Mouse (Mus musculus) heart, adult 11 months (tissue): ENCODE measurements around the gene Taf6l.
A peak's percentile ranks its signal among the peaks of the same experiment; 100 is the strongest.

Source experiments
- DNase-seq: peaks from one replicate; pipeline ENCODE4 v3.0.0; 2022

The Taf6l gene

GRCm38 (mm10) chr19:8786008-8786781 lies at the start of gene Taf6l:
Gene Taf6l (minus strand): TSS chr19:8786417.
- DNase-seq, result peak; percentile 100

GRCm38 (mm10) chr19:8832971-8833370 lies 46.8 kb upstream of the Taf6l start:
- DNase-seq, result no peak

- DNase-seq, result no peak
Observed at GRCm38 (mm10) chr19:8831262-8831661, 45.0 kb upstream of the Taf6l start.

GRCm38 (mm10) chr19:8830664-8831063 lies 44.4 kb upstream of the Taf6l start:
- no peak for DNase-seq

GRCm38 (mm10) chr19:8829660-8830059 lies 43.4 kb upstream of the Taf6l start, which contains the start of gene AC129217.1:
Gene AC129217.1 (plus strand): TSS chr19:8829773.
- no peak for DNase-seq

GRCm38 (mm10) chr19:8822696-8823095 lies 36.5 kb upstream of the Taf6l start:
- no peak for DNase-seq

- DNase-seq, result no peak
Observed at GRCm38 (mm10) chr19:8821146-8821545, 34.9 kb upstream of the Taf6l start.

- DNase-seq, result no peak
Observed at GRCm38 (mm10) chr19:8820424-8820956, 34.3 kb upstream of the Taf6l start.

- DNase-seq, result peak; percentile 100
Observed at GRCm38 (mm10) chr19:8819596-8820423, 33.6 kb upstream of the Taf6l start, which contains the start of gene Hnrnpul2. Gene Hnrnpul2 (plus strand): TSS chr19:8820010.

- peak; percentile 100 for DNase-seq
Observed at GRCm38 (mm10) chr19:8818801-8819595, 32.8 kb upstream of the Taf6l start, which contains the start of gene Ttc9c. Gene Ttc9c (minus strand): TSS chr19:8819333.

- DNase-seq, result peak; percentile 91
Observed at GRCm38 (mm10) chr19:8818301-8818798, 32.1 kb upstream of the Taf6l start.

GRCm38 (mm10) chr19:8817001-8817400 lies 30.8 kb upstream of the Taf6l start:
- DNase-seq, result no peak

GRCm38 (mm10) chr19:8815812-8816211 lies 29.6 kb upstream of the Taf6l start:
- no peak for DNase-seq

- no peak for DNase-seq
Observed at GRCm38 (mm10) chr19:8806810-8807209, 20.6 kb upstream of the Taf6l start.

- peak; percentile 91 for DNase-seq
Observed at GRCm38 (mm10) chr19:8803879-8804660, 17.9 kb upstream of the Taf6l start.

GRCm38 (mm10) chr19:8803204-8803780 lies 17.1 kb upstream of the Taf6l start:
- DNase-seq, result peak; percentile 91

- DNase-seq, result peak; percentile 100
Observed at GRCm38 (mm10) chr19:8802130-8802821, 16.1 kb upstream of the Taf6l start, which contains the start of gene Zbtb3. Gene Zbtb3 (plus strand): TSS chr19:8802555.

GRCm38 (mm10) chr19:8798947-8799315 lies 12.7 kb upstream of the Taf6l start:
- peak; percentile 91 for DNase-seq

- peak; percentile 99 for DNase-seq
Observed at GRCm38 (mm10) chr19:8798264-8798946, 12.2 kb upstream of the Taf6l start, which contains the start of gene Polr2g. Gene Polr2g (minus strand): TSS chr19:8798577.

GRCm38 (mm10) chr19:8790171-8790570 lies 4.0 kb upstream of the Taf6l start:
- DNase-seq, result no peak
